ENCODE assay signal across 8 mouse cellular contexts in genomic region chr17:71598659-71599554, GRCm38 (mm10). TPM values are rescaled to one million over a fixed set of nuclear protein-coding genes. Genes with fewer than 3 reads are reported as not detected.
A peak's percentile ranks its signal among the peaks of the same experiment; 100 is the strongest.
DNase-seq lines count a peak whose midpoint lies in the region; ATAC-seq and TF ChIP-seq lines count a peak whose summit lies in the region.

No protein-coding gene starts in this region.

- H3K27me3 ChIP-seq in E14TG2a.4 (ENCODE audit: insufficient read depth, low read length): peaks cover 30% of the 10 kb centered on the region
- H3K27me3 ChIP-seq in forebrain, embryonic 12.5 days: 0 out of 2 replicates have a peak, but pooled peaks cover 7% of the 10 kb centered on the region
- no peaks in the 10 kb centered on the region for H3K27me3 ChIP-seq in heart, postnatal 0 days (ENCODE audit: control insufficient read depth, insufficient read depth, low read length)
- H3K27me3 ChIP-seq in liver, embryonic 16.5 days (ENCODE audit: control insufficient read depth, insufficient read depth, low read depth, low read length): no peaks in the 10 kb centered on the region
- 0 out of 2 replicates have a peak, but pooled peaks cover 4% of the 10 kb centered on the region for H3K27me3 ChIP-seq in neural tube, embryonic 13.5 days
- no peaks in the 10 kb centered on the region for H3K27me3 ChIP-seq in testis, adult 2 months (ENCODE audit: control insufficient read depth, insufficient read depth, low read length)

- TF ChIP-seq CTCF in E14TG2a.4 (conservative IDR thresholded peaks at IDR 0.05; ENCODE audit: low read length): no peak
- no peak for TF ChIP-seq CTCF in heart, postnatal 0 days (IDR thresholded peaks at IDR 0.05; ENCODE audit: low read depth)
- TF ChIP-seq CTCF in testis, adult 2 months (IDR thresholded peaks at IDR 0.05; ENCODE audit: control insufficient read depth, insufficient read depth, insufficient replicate concordance, low read depth, low read length): no peak

- ATAC-seq in forebrain, embryonic 12.5 days (ENCODE audit: low FRiP score): peak; percentile 98
- peak; percentile 97 for ATAC-seq in heart, postnatal 0 days (ENCODE audit: insufficient read depth, low read depth)
- peak; percentile 99 for ATAC-seq in liver, embryonic 16.5 days (ENCODE audit: low read depth)
- ATAC-seq in neural tube, embryonic 13.5 days (ENCODE audit: low read depth): peak; percentile 99

- peaks cover 32% of the 10 kb centered on the region for H3K4me1 ChIP-seq in E14TG2a.4 (replicated peaks; ENCODE audit: low read depth, low read length)
- H3K4me1 ChIP-seq in forebrain, embryonic 12.5 days: peaks cover 27% of the 10 kb centered on the region
- H3K4me1 ChIP-seq in heart, postnatal 0 days (ENCODE audit: control insufficient read depth, insufficient read depth): peaks cover 13% of the 10 kb centered on the region
- H3K4me1 ChIP-seq in liver, embryonic 16.5 days (ENCODE audit: control insufficient read depth, low read depth, low read length): peaks cover 12% of the 10 kb centered on the region
- peaks cover 31% of the 10 kb centered on the region for H3K4me1 ChIP-seq in neural tube, embryonic 13.5 days (replicated peaks)
- peaks cover 3% of the 10 kb centered on the region; the same call in 1 of the 2 replicates for H3K4me1 ChIP-seq in testis, adult 2 months (ENCODE audit: control insufficient read depth, insufficient read depth, low read length)

- peak overlapping the region; percentile 84 for H3K4me2 ChIP-seq in forebrain, embryonic 12.5 days
- H3K4me2 ChIP-seq in heart, postnatal 0 days (ENCODE audit: low read depth, low read length): peak overlapping the region; percentile 90
- peak overlapping the region; percentile 68 for H3K4me2 ChIP-seq in liver, embryonic 16.5 days (ENCODE audit: low read depth, low read length)
- H3K4me2 ChIP-seq in neural tube, embryonic 13.5 days: peak overlapping the region; percentile 87

- no peak for TF ChIP-seq EP300 in heart, postnatal 0 days (IDR thresholded peaks at IDR 0.05; ENCODE audit: low read depth)

- H3K4me3 ChIP-seq in E14TG2a.4 (replicated peaks; ENCODE audit: low read length): peak overlapping the region; percentile 93
- H3K4me3 ChIP-seq in forebrain, embryonic 12.5 days (replicated peaks): peak overlapping the region; percentile 66
- peak overlapping the region; percentile 68 for H3K4me3 ChIP-seq in heart, postnatal 0 days (ENCODE audit: low read depth, low read length)
- H3K4me3 ChIP-seq in liver, embryonic 16.5 days (ENCODE audit: low read depth, low read length): peak overlapping the region; percentile 73
- peak overlapping the region; percentile 65 for H3K4me3 ChIP-seq in neural tube, embryonic 13.5 days
- H3K4me3 ChIP-seq in testis, adult 2 months (ENCODE audit: control insufficient read depth, low read depth, low read length): peak overlapping the region; percentile 92

- peaks cover 21% of the 10 kb centered on the region for H3K36me3 ChIP-seq in E14TG2a.4 (ENCODE audit: insufficient read depth, low read length)
- H3K36me3 ChIP-seq in forebrain, embryonic 12.5 days (replicated peaks): no peaks in the 10 kb centered on the region
- no peaks in the 10 kb centered on the region for H3K36me3 ChIP-seq in heart, postnatal 0 days (replicated peaks; ENCODE audit: control insufficient read depth, insufficient read depth, low read length)
- no peaks in the 10 kb centered on the region for H3K36me3 ChIP-seq in liver, embryonic 16.5 days (ENCODE audit: control insufficient read depth, insufficient read depth)
- no peaks in the 10 kb centered on the region for H3K36me3 ChIP-seq in neural tube, embryonic 13.5 days
- no peaks in the 10 kb centered on the region for H3K36me3 ChIP-seq in testis, adult 2 months (ENCODE audit: control insufficient read depth, insufficient read depth, low read length)

- H3K27ac ChIP-seq in forebrain, embryonic 12.5 days: peak overlapping the region; percentile 43; the same call in 1 of the 2 replicates
- peak overlapping the region; percentile 72 for H3K27ac ChIP-seq in heart, postnatal 0 days (ENCODE audit: low read depth)
- peak overlapping the region; percentile 77 for H3K27ac ChIP-seq in liver, embryonic 16.5 days (ENCODE audit: low read length)
- peak overlapping the region; percentile 61 for H3K27ac ChIP-seq in neural tube, embryonic 13.5 days (replicated peaks)
- H3K27ac ChIP-seq in testis, adult 2 months (ENCODE audit: control insufficient read depth, insufficient read depth, low read depth, low read length): peak overlapping the region; percentile 55

- H3K9me3 ChIP-seq in E14TG2a.4 (ENCODE audit: low read length): no peaks in the 10 kb centered on the region
- H3K9me3 ChIP-seq in forebrain, embryonic 12.5 days: 0 out of 2 replicates have a peak, but pooled peaks cover under 1% of the 10 kb centered on the region
- H3K9me3 ChIP-seq in heart, postnatal 0 days (replicated peaks; ENCODE audit: control insufficient read depth, low read length): no peaks in the 10 kb centered on the region
- H3K9me3 ChIP-seq in liver, embryonic 16.5 days (replicated peaks; ENCODE audit: control insufficient read depth, low read length): no peaks in the 10 kb centered on the region
- H3K9me3 ChIP-seq in neural tube, embryonic 13.5 days: no peaks in the 10 kb centered on the region

- TF ChIP-seq POLR2A in testis, adult 2 months (IDR thresholded peaks at IDR 0.05; ENCODE audit: control insufficient read depth, low read depth, low read length): peak; percentile 68; the same call in 1 of the 2 replicates

- WGBS in forebrain, embryonic 12.5 days: 7% methylated on average over 42 of the region's 42 CpGs
- WGBS in heart, postnatal 0 days: 5% methylated on average over 42 of the region's 42 CpGs
- 3% methylated on average over 42 of the region's 42 CpGs for WGBS in liver, embryonic 16.5 days (ENCODE audit: insufficient replicate concordance)
- 5% methylated on average over 42 of the region's 42 CpGs for WGBS in neural tube, embryonic 13.5 days

- peak; percentile 92 for DNase-seq in c-Kit-positive CD71-positive TER-119-positive erythroid progenitor cells, embryonic 14.5 days (ENCODE audit: low spot score)
- peak; percentile 86 for DNase-seq in heart, postnatal 0 days (ENCODE audit: low spot score)
- peak; percentile 88 to 93 for DNase-seq in kidney, postnatal 4 days

- H3K9ac ChIP-seq in forebrain, embryonic 12.5 days: peak overlapping the region; percentile 58
- H3K9ac ChIP-seq in heart, postnatal 0 days (replicated peaks; ENCODE audit: low read depth, low read length): peak overlapping the region; percentile 57
- peak overlapping the region; percentile 77 for H3K9ac ChIP-seq in liver, embryonic 16.5 days (ENCODE audit: low read depth, low read length)
- peak overlapping the region; percentile 72 for H3K9ac ChIP-seq in neural tube, embryonic 13.5 days

RNA-seq across cellular contexts. Expression of gene Wdr43, which starts 16.8 kb away (rescaled TPM):
- polyA plus RNA-seq in forebrain, embryonic 12.5 days (2016; fragmentation: Nextera tagmentation; extraction: Ambion mirVana): 79.9 and 80.0 TPM in 2 replicates
- 14.4 and 28.2 TPM in 2 replicates for total RNA-seq in heart, postnatal 0 days (2014; rRNA removed; ENCODE audit: low replicate concordance)
- polyA plus RNA-seq in heart, postnatal 0 days (2015; fragmentation: Nextera tagmentation; extraction: Ambion mirVana): 19.6 and 22.5 TPM in 2 replicates
- 26.0 and 26.6 TPM in 2 replicates for polyA plus RNA-seq in liver, embryonic 16.5 days (2015; fragmentation: Nextera tagmentation; extraction: Ambion mirVana)
- 45.6 and 49.9 TPM in 2 replicates for polyA plus RNA-seq in neural tube, embryonic 13.5 days (2015; fragmentation: Nextera tagmentation; extraction: Ambion mirVana)
- 4.0 and 5.7 TPM in 2 replicates for polyA plus RNA-seq in testis, adult 2 months (2012; rRNA removed)

RNA-seq across cellular contexts. Expression of gene Spdya, which starts 47.0 kb away (rescaled TPM):
- 1.2 and 1.3 TPM in 2 replicates for polyA plus RNA-seq in forebrain, embryonic 12.5 days (2016; fragmentation: Nextera tagmentation; extraction: Ambion mirVana)
- not detected in 2 replicates for total RNA-seq in heart, postnatal 0 days (2014; rRNA removed; ENCODE audit: low replicate concordance)
- polyA plus RNA-seq in heart, postnatal 0 days (2015; fragmentation: Nextera tagmentation; extraction: Ambion mirVana): 0.27 and 0.32 TPM in 2 replicates
- 0.15 and 0.19 TPM in 2 replicates for polyA plus RNA-seq in liver, embryonic 16.5 days (2015; fragmentation: Nextera tagmentation; extraction: Ambion mirVana)
- 1.0 and 1.5 TPM in 2 replicates for polyA plus RNA-seq in neural tube, embryonic 13.5 days (2015; fragmentation: Nextera tagmentation; extraction: Ambion mirVana)
- polyA plus RNA-seq in testis, adult 2 months (2012; rRNA removed): 34.3 and 37.7 TPM in 2 replicates

Comparison
In these comparisons a context has a peak if more than half of its experiments do, and no peak if none do; other contexts are left out.
1. Peak in every context shown above with its lines: DNase-seq, ATAC-seq, H3K4me3 ChIP-seq and H3K27ac ChIP-seq.
2. RNA of gene Spdya, which starts 47.0 kb away (polyA plus RNA-seq): 34.3 to 37.7 TPM in testis, adult 2 months; 1.2 to 1.3 TPM in forebrain, embryonic 12.5 days, 1.0 to 1.5 TPM in neural tube, embryonic 13.5 days, 0.27 to 0.32 TPM in heart, postnatal 0 days and 0.15 to 0.19 TPM in liver, embryonic 16.5 days; every median in the first group is over 10 times any median in the second.